Mouse (Mus musculus) embryonic fibroblast, embryonic 13.5 days (primary cell): ENCODE data around the gene Scd1.

ENCODE experiments used
- CTCF ChIP-seq: IDR thresholded peaks from 2 replicates; pipeline ENCODE4 v1.5.1; 2011; ENCODE audit warnings: mild to moderate bottlenecking, control low read depth, low read length, moderate library complexity, borderline replicate concordance; ENCODE audit not compliant: insufficient read depth
- POLR2A ChIP-seq: IDR thresholded peaks from 2 replicates; pipeline ENCODE4 v1.6.1; 2011; ENCODE audit warnings: low read depth, mild to moderate bottlenecking, control low read depth, low read length, moderate library complexity

- no peak for TF ChIP-seq CTCF
- no peak for TF ChIP-seq POLR2A
Observed at GRCm38 (mm10) chr19:44447927-44448326, 40.2 kb upstream of the Scd1 start.
